Mouse (Mus musculus) kidney, adult 11 months (tissue): ENCODE measurements at regions not wholly inside any gene's neighbourhood (a gene's known extent, or its start where the extent isn't known, plus 50 kb on each side); places are given as distances from the start of the nearest gene placed in this dataset.
A peak's percentile ranks its signal among the peaks of the same experiment; 100 is the strongest.

Experiments
- DNase-seq: peaks from one replicate; pipeline ENCODE4 v3.0.0; 2022

DNA sequence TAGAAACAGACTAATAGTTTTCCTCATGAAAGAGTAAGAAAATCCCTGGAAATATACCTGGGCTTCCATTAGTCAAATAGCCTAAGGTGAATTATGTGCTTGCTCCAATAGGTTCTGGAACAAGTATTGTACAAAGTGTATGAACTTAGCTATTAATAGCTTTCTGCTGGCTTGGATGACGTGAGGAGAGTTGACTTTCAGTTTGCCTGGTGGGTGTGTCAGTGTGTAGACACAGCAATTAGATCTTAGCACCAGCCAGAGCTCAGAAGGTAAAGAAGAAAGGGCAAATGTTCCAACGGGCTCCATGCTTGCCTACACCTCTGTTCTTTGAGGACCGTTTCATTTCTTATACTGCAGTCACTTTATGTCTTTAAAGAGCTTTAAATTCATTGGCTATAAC, 654.8 kb upstream of the Mef2c start:
- DNase-seq = peak; percentile 24

DNA sequence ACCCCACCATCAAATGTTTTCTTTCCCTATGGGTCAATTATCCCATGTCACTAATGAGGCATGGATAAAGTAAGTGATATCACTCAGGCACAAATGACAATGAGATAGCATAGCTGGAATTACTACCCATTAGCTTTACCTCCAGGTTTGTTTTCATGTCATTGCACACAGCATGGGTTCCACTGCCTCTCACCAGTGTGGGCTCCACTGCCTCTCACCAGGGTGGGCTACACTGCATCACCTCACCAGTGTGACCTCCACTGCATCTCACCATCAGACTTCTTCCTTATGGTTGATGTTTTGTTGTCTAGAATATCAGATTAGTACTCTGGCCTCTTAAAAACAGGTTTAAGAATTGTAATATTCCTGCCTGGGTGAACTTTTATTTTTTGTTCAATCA, 634.0 kb upstream of the Mef2c start:
- DNase-seq = no peak

DNA sequence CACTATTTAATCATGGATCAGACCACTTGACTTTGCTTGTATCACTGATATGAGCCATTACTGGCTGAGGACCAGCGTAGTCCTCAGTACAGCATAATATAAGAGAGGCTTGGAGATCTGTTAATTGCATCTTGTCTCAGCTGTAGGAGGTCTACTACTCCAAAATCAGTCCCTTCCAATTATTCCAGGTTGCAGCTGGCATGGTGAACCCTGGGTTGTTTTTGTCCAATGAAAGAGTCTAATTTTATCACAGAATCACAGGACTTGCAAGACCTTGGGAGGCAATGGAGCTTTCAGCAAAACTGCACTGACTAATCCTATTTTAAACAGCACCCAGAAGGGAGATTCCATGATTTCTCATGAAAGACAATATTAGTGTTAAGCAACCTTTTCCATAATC, 629.7 kb upstream of the Mef2c start:
- no peak for DNase-seq

DNA sequence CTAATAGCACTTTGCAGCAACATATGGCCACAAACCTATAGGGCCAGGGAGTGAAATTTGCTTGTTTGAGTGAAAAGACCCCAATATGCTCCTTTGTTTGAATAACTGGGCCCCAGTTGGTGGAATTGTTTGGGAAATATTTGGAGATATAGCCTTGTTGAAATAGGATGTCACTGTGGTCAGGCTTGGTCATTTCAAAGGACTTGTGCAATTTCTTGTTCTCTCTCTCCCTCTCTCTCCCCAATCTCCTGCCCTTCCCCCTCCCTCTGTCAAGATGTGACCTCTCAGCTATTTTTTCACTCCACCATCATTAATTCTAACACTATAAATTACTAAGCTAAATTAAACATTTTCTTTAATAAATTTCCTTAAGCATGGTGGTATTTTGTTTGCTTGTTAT, 620.5 kb upstream of the Mef2c start:
- DNase-seq = no peak

DNA sequence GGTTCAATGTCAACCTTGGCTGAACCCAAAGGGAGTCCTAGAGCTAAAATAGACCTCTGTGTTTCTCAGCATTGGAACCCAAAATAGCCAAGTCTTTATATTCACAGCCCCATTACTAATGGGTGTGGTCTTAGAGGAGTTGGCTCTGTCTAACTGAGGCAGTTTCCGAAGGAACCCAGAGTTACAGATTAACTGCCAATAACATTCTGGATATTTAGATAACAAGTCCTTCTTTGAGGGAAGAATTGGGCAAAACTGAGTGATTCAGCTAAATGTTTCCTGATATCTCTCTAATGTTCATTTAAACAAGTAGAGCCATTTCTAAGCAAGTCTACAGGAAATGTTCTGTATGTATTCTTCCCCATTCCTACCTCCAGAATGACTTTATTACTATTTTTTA, 615.1 kb upstream of the Mef2c start:
- DNase-seq = no peak

DNA sequence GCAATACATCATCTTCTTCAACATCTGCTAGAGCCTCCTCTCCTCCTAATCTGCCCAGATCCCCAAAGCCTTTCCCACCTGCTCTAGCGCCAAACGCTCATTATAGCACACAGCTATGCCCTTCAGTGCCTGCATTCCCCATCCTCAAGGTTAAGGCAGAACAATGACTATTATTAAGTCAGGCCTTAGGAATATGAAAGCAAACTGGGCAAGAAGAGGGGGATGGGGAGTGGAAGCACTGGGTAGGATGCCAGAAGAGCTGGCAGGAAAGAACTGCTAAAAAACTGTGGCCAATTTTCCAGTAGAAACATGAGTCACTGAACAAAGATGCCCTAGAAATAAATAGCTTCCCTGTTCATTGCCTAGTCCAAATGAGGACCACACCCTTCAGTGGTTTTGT, 611.1 kb upstream of the Mef2c start:
- peak; percentile 4 for DNase-seq

DNA sequence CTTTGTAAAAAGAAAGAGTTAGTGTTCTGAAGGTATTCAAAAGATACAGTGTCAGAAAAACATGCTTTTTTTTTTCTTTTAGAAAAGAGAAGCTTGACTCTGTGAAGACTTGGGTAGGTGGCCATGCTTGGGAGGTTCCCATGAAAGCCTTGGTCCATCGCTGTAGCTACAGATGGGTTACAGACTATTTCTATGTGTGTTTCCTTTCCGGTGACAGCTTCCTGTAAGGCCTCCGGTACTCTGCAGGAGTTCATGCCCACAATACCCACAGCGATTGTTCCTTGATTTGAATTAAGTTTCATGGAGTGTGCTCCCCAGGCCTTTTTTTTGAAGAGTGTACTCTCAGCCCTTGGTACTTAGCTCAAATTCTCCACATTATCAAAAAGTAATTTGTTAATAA, 604.1 kb upstream of the Mef2c start:
- DNase-seq = no peak

DNA sequence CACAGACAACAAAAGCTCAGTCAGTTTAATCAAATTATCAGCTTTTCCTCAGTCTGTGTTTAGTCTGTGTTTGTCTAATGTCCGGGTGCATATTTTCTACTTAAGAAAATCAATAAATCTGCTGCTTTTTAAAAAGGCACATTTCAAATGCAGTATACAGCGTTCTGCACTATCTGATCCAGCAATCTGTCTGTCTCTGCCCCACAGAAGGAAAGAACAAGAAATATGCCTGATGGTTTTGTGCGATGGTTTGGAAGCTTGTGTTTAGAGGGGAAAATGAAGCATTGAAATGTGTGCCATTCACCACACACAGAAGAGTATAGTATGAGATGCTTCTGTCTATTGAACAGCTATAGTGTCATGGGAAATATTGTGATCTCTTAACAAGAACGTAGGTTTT, 601.7 kb upstream of the Mef2c start:
- no peak for DNase-seq

DNA sequence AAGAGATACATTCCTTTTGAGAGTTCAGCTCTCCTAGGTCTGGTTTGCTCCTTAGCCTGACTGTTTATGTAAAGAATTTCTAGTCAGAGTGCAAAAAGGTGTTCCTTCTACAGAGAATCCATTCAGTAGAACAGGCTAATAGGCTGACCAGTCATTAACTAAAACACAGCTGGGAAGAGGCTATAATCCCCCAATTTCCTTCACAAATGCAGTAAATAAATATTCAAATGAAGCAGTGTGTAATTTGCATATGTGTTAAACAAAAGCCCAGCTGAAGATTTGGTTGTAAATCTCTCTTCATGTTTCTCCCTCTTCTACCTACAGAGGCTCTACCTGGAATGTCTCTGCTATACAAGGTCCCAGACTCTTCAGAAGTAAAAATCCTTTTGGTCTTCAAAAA, 600.2 kb upstream of the Mef2c start:
- DNase-seq = no peak

DNA sequence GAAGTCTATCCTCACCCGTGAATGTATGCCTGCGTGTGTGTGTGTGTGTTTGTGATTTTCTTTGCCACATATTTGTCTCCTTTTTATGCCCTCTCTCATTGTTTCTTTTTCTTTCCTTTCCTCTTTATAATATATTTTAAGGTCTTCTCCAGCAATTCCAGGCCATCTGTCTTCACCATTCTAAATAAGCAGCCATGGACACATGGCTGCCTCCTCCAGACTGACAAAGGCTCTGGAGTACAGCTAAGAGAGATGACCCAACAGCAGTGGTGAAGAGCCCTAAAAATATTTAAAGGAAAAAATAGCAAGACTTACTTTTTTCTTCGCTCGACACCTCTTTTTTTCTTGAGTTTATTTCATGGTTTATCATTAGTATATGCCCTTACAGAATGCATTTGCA, 596.1 kb upstream of the Mef2c start:
- DNase-seq = no peak

DNA sequence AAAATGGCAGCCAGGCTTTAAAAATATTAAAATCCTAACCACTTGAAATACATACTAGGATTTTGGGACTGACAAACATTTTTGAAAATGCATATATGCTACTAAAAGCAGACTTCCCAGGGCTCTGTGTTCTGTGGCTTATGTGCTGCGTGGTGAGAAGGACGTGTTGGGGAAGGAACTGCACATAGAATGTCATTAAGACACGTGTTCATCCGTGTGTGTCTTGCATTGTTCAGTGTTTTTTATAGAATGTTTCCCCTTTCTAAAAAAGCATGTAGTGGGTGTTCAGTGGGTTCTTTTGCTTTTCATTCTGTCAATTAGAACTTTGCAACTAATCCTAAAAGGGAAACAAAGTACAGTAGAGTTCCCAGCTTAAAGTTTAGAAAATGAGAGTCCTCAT, 594.7 kb upstream of the Mef2c start:
- no peak for DNase-seq

DNA sequence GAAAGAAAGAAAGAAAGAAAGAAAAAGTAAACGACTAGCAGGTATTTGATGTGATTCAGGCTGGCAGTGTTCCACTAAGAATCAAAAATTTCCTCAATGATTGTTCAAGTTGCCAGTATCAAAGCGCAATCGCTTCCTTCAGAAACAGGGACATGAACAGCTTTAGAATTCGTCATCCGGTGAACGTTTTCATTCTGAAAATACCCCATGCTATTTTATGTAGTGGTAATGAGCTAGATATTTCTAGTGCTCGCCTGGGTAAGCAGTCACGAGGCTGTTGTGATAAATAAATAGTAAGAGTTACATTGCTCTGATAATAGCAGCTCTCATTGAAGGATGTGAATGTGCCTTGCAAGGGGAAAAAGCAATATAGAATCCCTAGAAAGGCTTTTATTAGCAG, 591.0 kb upstream of the Mef2c start:
- no peak for DNase-seq

DNA sequence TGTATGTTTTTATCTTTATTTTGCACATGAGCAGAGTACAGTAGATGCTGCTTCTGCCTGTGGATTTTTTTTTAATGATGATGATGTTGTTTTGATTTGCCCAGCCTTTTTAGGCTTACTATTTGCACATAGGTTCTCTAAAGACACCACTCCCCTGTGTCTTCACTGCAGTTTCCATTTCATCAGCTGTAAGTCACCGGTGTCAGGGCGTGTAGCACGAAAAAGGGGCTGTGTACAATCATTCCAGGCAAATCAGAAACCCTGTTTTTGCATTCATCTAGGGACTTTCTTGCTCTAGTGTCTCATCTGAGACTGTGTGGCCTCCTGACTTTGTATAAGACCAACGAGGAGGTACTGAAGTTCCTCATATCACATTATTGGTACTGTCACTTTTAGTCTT, 588.6 kb upstream of the Mef2c start:
- DNase-seq = no peak

DNA sequence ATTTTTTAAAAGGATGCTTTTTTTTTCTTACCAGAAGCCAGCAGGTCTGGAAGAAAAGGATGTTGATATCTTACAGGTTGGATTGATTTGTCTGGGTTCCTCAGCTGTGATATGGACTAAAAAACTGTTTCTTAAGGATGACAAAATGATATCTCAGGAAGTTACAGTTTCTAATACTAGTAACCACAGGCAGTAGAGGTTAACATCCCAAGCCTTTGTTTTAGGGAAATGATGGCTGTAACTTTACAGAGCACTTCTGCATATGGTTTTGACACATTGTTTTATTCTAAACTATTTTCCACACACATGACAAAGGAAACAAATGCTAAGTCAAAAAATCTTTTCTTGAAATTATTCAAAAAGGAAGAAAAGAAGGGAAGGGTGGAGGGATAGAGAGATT, 573.8 kb upstream of the Mef2c start:
- no peak for DNase-seq

DNA sequence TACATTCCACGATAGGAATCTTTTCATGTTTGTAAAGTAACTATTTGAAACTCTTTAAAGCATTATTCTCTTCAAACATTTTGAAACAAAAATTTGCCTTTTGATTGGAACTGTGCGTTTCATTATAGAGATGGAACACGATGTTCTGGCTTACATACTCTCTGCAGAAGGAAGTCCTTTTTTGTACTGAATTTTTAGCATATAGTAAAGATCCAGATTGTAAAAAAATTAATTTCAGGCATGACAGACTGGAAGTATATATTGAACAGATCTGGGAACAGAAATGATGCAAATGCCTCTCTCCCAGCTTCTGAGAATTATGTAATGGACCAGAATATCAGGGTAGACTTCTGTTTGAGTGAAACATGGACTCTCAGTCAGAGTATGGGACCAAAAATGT, 566.0 kb upstream of the Mef2c start:
- no peak for DNase-seq

DNA sequence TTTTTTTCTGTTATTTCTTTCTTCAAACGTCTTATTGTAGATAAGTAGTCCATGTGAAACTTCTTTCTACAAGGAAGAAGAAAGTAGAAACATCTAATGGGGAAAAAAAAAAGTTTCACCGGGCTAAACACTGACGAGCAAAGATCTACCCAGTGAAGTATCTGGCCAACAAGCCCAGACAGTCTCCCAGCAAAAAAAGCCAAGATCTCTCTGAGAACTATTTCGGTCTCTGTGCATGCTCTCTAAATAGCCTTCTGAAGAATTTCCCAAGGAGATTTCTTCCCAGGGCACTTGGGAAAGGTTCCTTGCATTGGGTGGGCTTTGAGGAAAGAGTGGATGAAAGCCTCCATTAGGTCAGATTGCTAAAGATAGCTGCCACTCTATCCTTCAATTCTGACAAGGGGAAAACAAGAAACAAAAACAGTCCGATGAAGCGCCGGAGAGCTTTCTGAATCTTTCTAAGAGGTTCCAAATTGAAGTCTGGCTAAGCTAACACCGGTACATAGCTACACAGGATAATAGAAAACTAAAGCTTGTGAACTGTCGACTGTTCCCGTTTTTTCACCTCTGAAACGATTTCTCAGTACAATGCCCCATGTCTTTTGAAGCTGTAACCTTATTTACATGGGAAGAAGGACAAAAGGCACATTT, 561.0 kb upstream of the Mef2c start:
- DNase-seq = no peak

DNA sequence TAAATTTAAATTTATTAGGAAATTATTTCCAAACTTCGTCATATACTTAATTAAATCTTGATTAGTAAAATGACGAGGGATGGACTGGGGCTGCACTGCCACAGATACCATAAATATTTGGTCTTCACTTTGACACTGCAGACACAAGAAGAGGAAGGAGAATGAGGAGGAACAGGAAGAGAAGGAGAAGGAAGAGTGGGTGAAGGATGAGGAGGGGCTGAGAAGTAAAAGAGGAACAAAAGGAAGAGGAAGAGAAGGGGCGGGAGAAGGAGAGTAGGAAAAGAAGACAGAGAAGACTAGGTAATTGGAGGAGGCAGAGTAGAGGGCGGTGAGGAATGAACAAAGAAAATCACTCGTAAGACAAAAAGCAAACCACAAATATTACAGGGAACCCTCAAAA, 556.9 kb upstream of the Mef2c start:
- no peak for DNase-seq

DNA sequence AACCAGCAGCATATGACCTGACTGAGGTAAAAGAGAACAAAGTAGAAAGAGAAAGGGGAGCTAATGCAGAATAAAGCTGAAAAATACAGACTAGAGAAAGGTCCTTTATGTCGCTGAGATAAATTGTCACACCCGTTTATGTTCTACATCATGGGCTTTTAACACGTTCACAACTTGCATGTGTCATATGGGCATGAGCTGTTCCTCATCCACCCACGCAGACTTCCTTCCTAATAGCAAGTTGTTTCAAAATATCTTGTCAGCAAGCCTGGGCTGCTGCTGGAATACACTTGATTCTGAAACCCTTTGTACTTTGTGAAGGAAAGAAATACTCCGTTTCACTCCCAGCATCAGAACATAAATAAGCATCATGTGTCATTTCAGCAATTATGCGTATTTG, 554.3 kb upstream of the Mef2c start:
- DNase-seq = no peak

DNA sequence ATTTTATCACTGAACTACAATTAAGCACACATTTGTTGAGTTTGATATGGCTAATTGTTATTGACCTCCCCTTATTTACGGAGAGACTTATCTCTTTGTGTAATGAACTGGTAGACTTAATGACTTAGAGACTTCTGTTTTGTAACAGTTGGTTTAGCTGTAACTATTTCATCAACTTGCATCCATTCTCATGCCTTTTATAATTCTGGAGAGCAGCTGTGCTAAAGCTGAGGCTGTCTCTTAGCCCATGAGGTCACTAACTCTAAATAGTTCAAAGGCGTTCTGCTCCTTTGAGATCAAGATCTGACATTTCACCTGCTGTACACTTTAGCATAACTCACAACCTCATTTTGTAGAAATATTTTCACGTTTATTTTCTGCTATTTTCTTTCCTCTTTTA, 541.5 kb upstream of the Mef2c start:
- DNase-seq = no peak

DNA sequence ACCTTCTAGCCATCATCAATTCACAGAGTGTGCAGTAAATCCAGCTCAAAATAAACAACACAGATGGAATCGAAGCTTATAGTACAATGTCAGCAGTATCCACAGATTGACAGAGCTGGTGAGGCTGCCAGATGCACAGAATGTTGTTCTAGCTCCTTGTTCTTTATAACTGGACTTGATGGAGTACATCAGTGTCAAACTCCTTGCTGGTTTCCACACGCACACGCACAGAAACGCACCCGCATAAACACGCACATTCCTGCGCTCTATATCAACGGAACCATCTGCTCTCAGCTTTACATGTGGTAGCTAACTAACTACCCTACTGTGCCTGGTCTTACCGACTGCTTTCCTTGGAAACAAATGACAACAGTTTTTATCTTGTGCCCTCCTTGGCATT, 532.1 kb upstream of the Mef2c start:
- DNase-seq = no peak

DNA sequence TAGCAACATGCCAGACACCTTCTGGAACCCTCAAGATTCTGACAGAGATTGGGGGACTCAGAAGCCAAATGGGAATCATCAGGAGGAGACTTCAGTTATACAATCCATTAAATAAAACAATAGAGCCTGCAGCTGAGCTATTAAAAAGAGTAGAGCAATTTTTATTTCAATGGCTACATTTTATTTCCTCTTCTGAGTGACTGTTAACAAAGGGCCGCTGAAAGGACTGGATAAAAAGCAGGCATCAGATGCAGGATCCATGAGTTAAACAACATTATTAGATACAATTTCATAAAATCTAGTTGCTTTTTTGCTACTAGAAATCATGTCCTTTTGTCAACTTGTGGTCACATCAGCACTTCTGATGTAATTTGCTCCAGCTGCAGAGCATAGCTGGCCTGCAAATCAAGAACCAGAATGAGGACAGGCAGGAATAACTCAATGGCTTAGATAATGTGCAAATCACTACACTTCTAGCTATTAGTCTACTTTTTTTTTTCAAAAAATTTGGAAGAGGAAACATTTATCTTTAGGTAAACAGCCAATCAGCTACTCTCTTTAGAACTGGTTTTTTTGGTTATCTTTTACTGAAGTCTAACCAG, 529.5 kb upstream of the Mef2c start:
- DNase-seq = no peak

DNA sequence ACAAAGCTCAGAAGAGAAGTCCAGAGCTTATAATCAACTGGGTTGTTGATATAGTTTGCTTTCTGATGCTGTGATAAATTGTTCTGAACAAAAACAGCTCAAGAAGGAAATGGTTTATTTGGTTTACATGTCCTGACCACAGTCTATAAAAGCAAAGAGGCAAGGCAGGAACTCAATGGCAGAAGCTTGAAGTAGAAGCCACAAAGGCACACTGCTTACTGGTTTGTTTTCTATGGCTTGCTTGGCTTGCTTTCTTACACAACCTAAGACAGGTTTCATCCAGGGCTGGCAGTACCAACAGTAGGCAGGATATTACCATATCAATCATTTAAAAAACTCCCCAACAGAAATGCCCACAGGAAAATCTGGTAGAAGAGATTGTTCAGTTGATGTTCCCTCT, 502.7 kb upstream of the Mef2c start:
- no peak for DNase-seq

DNA sequence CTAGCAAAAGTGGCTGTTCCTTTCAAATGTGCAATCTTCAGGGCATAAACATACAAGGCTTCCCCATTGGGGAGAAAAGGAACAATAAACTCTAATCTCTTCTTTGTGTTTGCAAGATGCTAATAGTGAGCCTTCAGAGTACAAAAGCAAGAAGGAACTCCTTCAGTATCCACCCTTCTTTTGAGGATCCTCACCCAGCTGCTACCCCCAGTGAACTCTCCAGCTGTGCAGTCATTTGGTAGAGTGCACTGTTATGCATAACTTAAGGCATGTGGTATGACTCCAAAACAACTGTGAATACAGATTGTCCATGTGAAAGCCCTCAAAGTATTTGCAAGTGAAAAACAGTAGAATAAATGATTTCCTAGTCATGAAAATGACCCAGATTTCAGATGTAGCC, 487.1 kb upstream of the Mef2c start:
- DNase-seq = no peak

DNA sequence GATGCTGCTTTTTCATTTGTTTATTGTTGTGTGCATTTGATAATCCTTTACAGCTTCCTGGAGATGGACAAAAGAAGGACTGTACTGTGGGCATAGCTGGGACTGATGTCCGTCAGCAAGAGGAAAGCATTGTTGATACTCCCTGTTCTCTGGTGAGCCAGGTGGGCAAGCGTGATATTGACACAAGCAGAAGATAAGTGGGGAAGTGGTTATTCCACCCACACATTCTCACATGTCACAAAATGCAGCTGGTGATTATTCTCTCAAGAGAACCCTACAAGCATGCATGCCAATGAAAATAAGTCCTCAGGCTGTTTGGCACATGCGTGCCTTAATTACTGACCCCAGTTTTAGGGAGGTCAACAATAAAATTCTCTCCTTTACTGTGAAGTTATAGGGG, 483.0 kb upstream of the Mef2c start:
- DNase-seq = peak; percentile 11

DNA sequence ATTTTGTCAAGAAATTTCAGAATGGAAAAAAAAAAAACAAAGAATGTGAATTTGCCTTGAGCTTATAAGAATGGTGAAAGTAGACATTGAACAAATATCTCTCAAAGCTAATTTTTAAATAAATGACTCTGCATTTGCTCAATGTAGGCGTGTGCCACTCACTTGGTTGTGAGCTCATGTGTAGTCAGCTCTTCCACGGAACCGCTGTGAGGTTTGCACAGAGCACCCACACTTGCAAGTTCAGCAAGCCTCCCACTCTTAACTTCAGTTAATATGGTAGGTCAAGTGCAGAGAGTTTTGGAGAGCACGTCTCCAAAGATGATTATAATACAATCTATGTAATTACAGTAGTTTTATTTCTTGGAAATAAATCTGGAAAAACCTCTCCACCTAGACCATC, 479.9 kb upstream of the Mef2c start:
- DNase-seq = no peak

DNA sequence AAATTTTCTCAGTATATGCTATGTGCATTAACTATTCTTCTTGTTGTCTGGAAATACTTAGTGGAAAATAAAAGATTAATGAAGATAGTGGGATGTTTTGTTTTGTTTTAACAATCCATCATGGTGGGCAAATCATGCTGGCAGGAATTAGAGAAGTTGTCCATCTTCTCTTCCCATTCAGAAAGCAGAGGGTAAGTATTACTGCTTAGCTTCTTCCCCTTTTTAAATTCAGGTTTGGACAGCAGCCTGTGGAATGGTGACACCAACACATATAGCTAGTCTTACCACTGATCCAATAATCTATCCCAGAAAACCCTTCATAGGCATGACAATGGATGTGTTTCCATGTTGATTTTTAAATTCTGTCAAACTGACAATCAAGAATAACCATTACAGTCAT, 467.9 kb upstream of the Mef2c start:
- no peak for DNase-seq
